In the genomic region with DNA sequence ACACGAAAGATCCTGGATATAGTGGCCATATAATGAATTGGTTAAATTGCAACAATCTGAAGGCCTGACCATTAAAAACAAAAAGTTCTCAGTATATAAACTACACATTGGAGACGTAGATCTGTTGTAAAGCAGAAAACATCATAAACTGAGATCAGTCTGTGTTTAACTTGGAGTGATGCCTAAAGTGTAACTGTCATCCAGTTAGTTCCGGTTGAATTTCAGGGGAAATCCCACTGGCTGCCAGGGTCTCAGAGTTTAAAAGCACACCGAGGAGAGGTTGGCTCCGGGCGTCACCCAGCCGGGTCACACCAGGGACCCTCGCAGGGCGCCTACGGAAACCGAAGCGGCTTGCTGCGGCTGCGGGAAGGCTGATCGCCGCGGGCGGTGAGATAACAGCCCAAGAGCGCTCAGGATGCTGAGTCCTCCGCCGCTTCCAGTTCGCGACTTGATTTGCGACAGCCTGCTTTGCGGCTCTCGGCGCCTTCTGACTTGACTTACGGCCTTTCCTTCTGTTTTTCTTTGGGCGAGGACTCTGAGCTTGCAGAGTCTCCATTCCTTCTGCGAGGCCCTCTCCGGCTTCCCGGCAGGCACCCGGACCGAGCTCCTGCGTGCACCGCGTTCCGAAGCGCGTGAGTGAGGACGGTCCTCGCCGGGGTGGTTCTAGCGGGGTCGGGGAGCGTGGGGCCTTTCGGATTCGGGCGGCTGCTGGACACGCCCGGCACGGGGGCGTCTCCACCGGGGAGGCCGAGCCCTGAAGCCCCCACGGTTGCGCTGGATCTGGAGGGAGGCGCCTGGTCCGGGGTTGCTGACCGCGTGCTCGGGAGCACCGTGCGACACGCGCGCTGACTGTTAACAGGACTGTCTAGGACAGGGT, we compare ENCODE assay signal across 8 mouse cellular contexts. TPM values are rescaled to one million over a fixed set of nuclear protein-coding genes. Genes with fewer than 3 reads are reported as not detected.
A peak's percentile ranks its signal among the peaks of the same experiment; 100 is the strongest.
DNase-seq lines count a peak whose midpoint lies in the region; ATAC-seq and TF ChIP-seq lines count a peak whose summit lies in the region.

Gene Rad52 (plus strand): TSS at position 495 of the 877 bp plus-strand sequence.

- peak within 1 kb of the TSS; percentile 60 for H3K4me2 ChIP-seq in embryonic facial prominence, embryonic 15.5 days (replicated peaks)
- peak within 1 kb of the TSS; percentile 84 for H3K4me2 ChIP-seq in kidney, embryonic 14.5 days (replicated peaks; ENCODE audit: low read depth, low read length)
- peak within 1 kb of the TSS; percentile 63 for H3K4me2 ChIP-seq in limb, embryonic 15.5 days

- H3K9ac ChIP-seq in embryonic facial prominence, embryonic 15.5 days = peak within 1 kb of the TSS; percentile 85
- peak within 1 kb of the TSS; percentile 94 for H3K9ac ChIP-seq in kidney, embryonic 14.5 days (ENCODE audit: low read depth, low read length)
- H3K9ac ChIP-seq in limb, embryonic 15.5 days = peak within 1 kb of the TSS; percentile 95

- 1% methylated on average over 67 of the region's 67 CpGs for WGBS in bone marrow, adult 2 months
- under 1% methylated on average over 67 of the region's 67 CpGs for WGBS in embryonic facial prominence, embryonic 15.5 days
- WGBS in kidney, embryonic 14.5 days = 1% methylated on average over 67 of the region's 67 CpGs
- WGBS in limb, embryonic 15.5 days = 1% methylated on average over 67 of the region's 67 CpGs

- H3K27ac ChIP-seq in bone marrow, adult 2 months (ENCODE audit: control insufficient read depth, insufficient read depth, low read depth, low read length, poor library complexity) = peak within 1 kb of the TSS; percentile 75
- H3K27ac ChIP-seq in embryonic facial prominence, embryonic 15.5 days (replicated peaks) = peak within 1 kb of the TSS; percentile 99
- peak within 1 kb of the TSS; percentile 91 for H3K27ac ChIP-seq in kidney, embryonic 14.5 days (ENCODE audit: low read depth, low read length)
- peak within 1 kb of the TSS; percentile 97 for H3K27ac ChIP-seq in limb, embryonic 15.5 days

- H3K9me3 ChIP-seq in embryonic facial prominence, embryonic 15.5 days (replicated peaks) = no peaks in the 10 kb centered on the region
- H3K9me3 ChIP-seq in kidney, embryonic 14.5 days (ENCODE audit: control insufficient read depth, low read length) = no peaks in the 10 kb centered on the region
- no peaks in the 10 kb centered on the region for H3K9me3 ChIP-seq in limb, embryonic 15.5 days

- peak; percentile 38; the same call in 1 of the 2 replicates for TF ChIP-seq POLR2A in bone marrow, adult 2 months (IDR thresholded peaks at IDR 0.05; ENCODE audit: borderline replicate concordance, control insufficient read depth, low read depth, low read length)

- no peaks in the 10 kb centered on the region for H3K36me3 ChIP-seq in embryonic facial prominence, embryonic 15.5 days
- H3K36me3 ChIP-seq in kidney, embryonic 14.5 days (ENCODE audit: control insufficient read depth, insufficient read depth, low read length) = peaks cover 9% of the 10 kb centered on the region; the same call in 1 of the 2 replicates
- peaks cover 10% of the 10 kb centered on the region; the same call in 1 of the 2 replicates for H3K36me3 ChIP-seq in limb, embryonic 15.5 days

- H3K27me3 ChIP-seq in embryonic facial prominence, embryonic 15.5 days = no peaks in the 10 kb centered on the region
- H3K27me3 ChIP-seq in kidney, embryonic 14.5 days (ENCODE audit: control insufficient read depth, insufficient read depth, low read length) = no peaks in the 10 kb centered on the region
- no peaks in the 10 kb centered on the region for H3K27me3 ChIP-seq in limb, embryonic 15.5 days

- TF ChIP-seq CTCF in bone marrow, adult 2 months (IDR thresholded peaks at IDR 0.05; ENCODE audit: control insufficient read depth, insufficient read depth, low read length) = no peak

- H3K4me3 ChIP-seq in bone marrow, adult 2 months (replicated peaks; ENCODE audit: control insufficient read depth, low read depth, low read length) = peak within 1 kb of the TSS; percentile 73
- peak within 1 kb of the TSS; percentile 94 for H3K4me3 ChIP-seq in embryonic facial prominence, embryonic 15.5 days (replicated peaks)
- peak within 1 kb of the TSS; percentile 91 for H3K4me3 ChIP-seq in kidney, embryonic 14.5 days (ENCODE audit: low read length)
- peak within 1 kb of the TSS; percentile 94 for H3K4me3 ChIP-seq in limb, embryonic 15.5 days

- DNase-seq in 416B (ENCODE audit: low read depth) = peak; percentile 95
- DNase-seq in heart, adult 9 months (ENCODE audit: low spot score in 2 of 2) = peak; percentile 87 to 89
- DNase-seq in monocyte, adult 2 months (ENCODE audit: low read depth in 1 of 2, low spot score in 2 of 2) = peak; percentile 42 to 64
- peak; percentile 80 to 83 for DNase-seq in spleen, postnatal 36 days (ENCODE audit: low spot score in 2 of 2)

- H3K4me1 ChIP-seq in bone marrow, adult 2 months (ENCODE audit: control insufficient read depth, insufficient read depth, low read length) = no peaks in the 10 kb centered on the region
- peaks cover 6% of the 10 kb centered on the region for H3K4me1 ChIP-seq in embryonic facial prominence, embryonic 15.5 days
- no peaks in the 10 kb centered on the region for H3K4me1 ChIP-seq in kidney, embryonic 14.5 days (ENCODE audit: control insufficient read depth, insufficient read depth, low read length)
- H3K4me1 ChIP-seq in limb, embryonic 15.5 days = peaks cover 5% of the 10 kb centered on the region

- peak; percentile 83 for ATAC-seq in embryonic facial prominence, embryonic 15.5 days (ENCODE audit: insufficient number of reproducible peaks, low FRiP score, low TSS enrichment, low read depth)
- peak; percentile 89 for ATAC-seq in kidney, embryonic 14.5 days (ENCODE audit: low FRiP score, low TSS enrichment)
- ATAC-seq in limb, embryonic 15.5 days (ENCODE audit: insufficient number of reproducible peaks, low FRiP score, low TSS enrichment, low read depth) = peak; percentile 77

RNA-seq across cellular contexts. Expression of gene Rad52, which starts in this region (rescaled TPM):
- polyA plus RNA-seq in bone marrow, adult 2 months (2011; ENCODE audit: insufficient read depth, insufficient read length, low replicate concordance, missing spikeins) = 10.4 and 25.2 TPM in 2 replicates
- 21.7 and 23.5 TPM in 2 replicates for polyA plus RNA-seq in embryonic facial prominence, embryonic 15.5 days (2015; fragmentation: Nextera tagmentation; extraction: Ambion mirVana)
- polyA plus RNA-seq in kidney, embryonic 14.5 days (2014; fragmentation: Nextera tagmentation; extraction: Ambion mirVana) = 22.4 and 29.8 TPM in 2 replicates
- polyA plus RNA-seq in limb, embryonic 15.5 days (2015; fragmentation: Nextera tagmentation; extraction: Ambion mirVana) = 20.4 and 23.4 TPM in 2 replicates

Comparison
In these comparisons a context has a peak if more than half of its experiments do, and no peak if none do; other contexts are left out.
1. Peak in every context shown above with its lines: DNase-seq, ATAC-seq, H3K4me3 ChIP-seq and H3K27ac ChIP-seq.